Mouse (Mus musculus) kidney, embryonic 16.5 days (tissue): Measurements from ENCODE around the gene Arsj. TPM values are rescaled to one million over a fixed set of nuclear protein-coding genes. Genes with fewer than 3 reads are reported as not detected.
A peak's percentile ranks its signal among the peaks of the same experiment; 100 is the strongest.

Experiments used
- ATAC-seq: fragments of 200-750 bp; cut with Nextera tagmentation; 2 replicates; pipeline ENCODE4 v1.8.0; 2017; ENCODE audit warnings: moderate TSS enrichment; ENCODE audit not compliant: low FRiP score, low TSS enrichment
- H3K27ac ChIP-seq: fragments of 300-500 bp; sonication (generic); 2 replicates; pipeline ENCODE4 v1.5.1; 2014; ENCODE audit warnings: low read length
- H3K27me3 ChIP-seq: fragments of 300-500 bp; sonication (generic); 2 replicates; pipeline ENCODE4 v1.6.1; 2014; ENCODE audit warnings: low read length, control low read depth, mixed read lengths; ENCODE audit not compliant: insufficient read depth
- H3K36me3 ChIP-seq: fragments of 300-500 bp; sonication (generic); 2 replicates; pipeline ENCODE4 v1.6.1; 2014; ENCODE audit warnings: low read length, control low read depth, mixed read lengths; ENCODE audit not compliant: insufficient read depth
- H3K4me1 ChIP-seq: fragments of 300-500 bp; sonication (generic); 2 replicates; pipeline ENCODE4 v1.6.1; 2014; ENCODE audit warnings: low read length, control low read depth, mixed read lengths; ENCODE audit not compliant: insufficient read depth
- H3K4me2 ChIP-seq: fragments of 300-500 bp; sonication (generic); replicated peaks from 2 replicates; pipeline ENCODE4 v1.6.1; 2014; ENCODE audit warnings: low read depth, low read length
- H3K4me3 ChIP-seq: fragments of 300-500 bp; sonication (generic); 2 replicates; pipeline ENCODE4 v1.5.1; 2014; ENCODE audit warnings: mild to moderate bottlenecking, low read length
- H3K9ac ChIP-seq: fragments of 300-500 bp; sonication (generic); replicated peaks from 2 replicates; pipeline ENCODE4 v1.6.1; 2014; ENCODE audit warnings: low read length
- H3K9me3 ChIP-seq: fragments of 300-500 bp; sonication (generic); 2 replicates; pipeline ENCODE4 v1.6.1; 2016; ENCODE audit warnings: low read length, control low read depth
- WGBS: fragments of 180-500 bp; shearing (Covaris S2); extraction: QIAGEN DNeasy Blood & Tissue Kit; methylation state at CpG from one replicate; pipeline ENCODE4 v1.1.7; 2014; 5-methylcytosine and 5-hydroxymethylcytosine counted together
- polyA plus RNA-seq: library from polyadenylated mRNA; unstranded; fragments of >200 nt; fragmentation: Nextera tagmentation; extraction: Ambion mirVana; gene quantifications from 2 replicates; pipeline ENCODE4 v1.2.1, GENCODE M21; 2015

Arsj gene
- polyA plus RNA-seq, result 1.3 and 2.1 TPM in 2 replicates

- Histone ChIP-seq H3K9me3 (no peaks in the 10 kb centered on the region), H3K9ac (peak within 1 kb of the TSS; percentile 56), H3K36me3 (no peaks in the 10 kb centered on the region), H3K27ac (no peak within 1 kb of the TSS), H3K4me2 (peak within 1 kb of the TSS; percentile 79), H3K27me3 (peaks cover 10% of the 10 kb centered on the region; the same call in 1 of the 2 replicates), H3K4me1 (0 out of 2 replicates have a peak, but pooled peaks cover 2% of the 10 kb centered on the region), H3K4me3 (peak within 1 kb of the TSS; percentile 50)
- peak; percentile 91 for ATAC-seq
- WGBS, result 11% methylated on average over 41 of the region's 41 CpGs
Observed at GRCm38 (mm10) chr3:126363568-126364505, at the start of gene Arsj. TSS of gene Arsj (plus strand) at chr3:126363684.

GRCm38 (mm10) chr3:126324872-126325498, 38.5 kb upstream of the Arsj start:
- Histone ChIP-seq H3K27me3 (no peaks in the 10 kb centered on the region), H3K27ac (no peak overlapping the region), H3K9me3 (no peaks in the 10 kb centered on the region), H3K4me2 (no peak overlapping the region), H3K4me3 (no peak overlapping the region), H3K36me3 (no peaks in the 10 kb centered on the region), H3K4me1 (no peaks in the 10 kb centered on the region), H3K9ac (no peak overlapping the region)
- 61% methylated on average over 4 of the region's 4 CpGs for WGBS
- no peak for ATAC-seq

GRCm38 (mm10) chr3:126325891-126326627, 37.4 kb upstream of the Arsj start:
- Histone ChIP-seq H3K27ac (no peak overlapping the region), H3K27me3 (no peaks in the 10 kb centered on the region), H3K4me2 (no peak overlapping the region), H3K36me3 (no peaks in the 10 kb centered on the region), H3K9ac (no peak overlapping the region), H3K4me1 (no peaks in the 10 kb centered on the region), H3K9me3 (no peaks in the 10 kb centered on the region), H3K4me3 (no peak overlapping the region)
- peak; percentile 42; the same call in 1 of the 2 replicates for ATAC-seq
- WGBS, result 64% methylated on average over 4 of the region's 4 CpGs

GRCm38 (mm10) chr3:126326628-126327325, 36.7 kb upstream of the Arsj start:
- Histone ChIP-seq H3K27ac (no peak overlapping the region), H3K36me3 (no peaks in the 10 kb centered on the region), H3K27me3 (no peaks in the 10 kb centered on the region), H3K4me2 (no peak overlapping the region), H3K9ac (no peak overlapping the region), H3K4me3 (no peak overlapping the region), H3K4me1 (no peaks in the 10 kb centered on the region), H3K9me3 (no peaks in the 10 kb centered on the region)
- 42% methylated on average over 2 of the region's 2 CpGs for WGBS
- peak; percentile 78 for ATAC-seq

- Histone ChIP-seq H3K27ac (no peak overlapping the region), H3K4me3 (no peak overlapping the region), H3K9ac (no peak overlapping the region), H3K27me3 (no peaks in the 10 kb centered on the region), H3K4me2 (no peak overlapping the region), H3K36me3 (no peaks in the 10 kb centered on the region), H3K4me1 (no peaks in the 10 kb centered on the region), H3K9me3 (no peaks in the 10 kb centered on the region)
- WGBS, result 61% methylated on average over 4 of the region's 4 CpGs
- no peak for ATAC-seq
Observed at GRCm38 (mm10) chr3:126335329-126335728, 28.2 kb upstream of the Arsj start.

GRCm38 (mm10) chr3:126344745-126345144, 18.7 kb upstream of the Arsj start:
- WGBS, result 89% methylated on average over 1 of the region's 1 CpGs
- Histone ChIP-seq H3K4me2 (no peak overlapping the region), H3K36me3 (no peaks in the 10 kb centered on the region), H3K9ac (no peak overlapping the region), H3K4me3 (no peak overlapping the region), H3K9me3 (no peaks in the 10 kb centered on the region), H3K27ac (no peak overlapping the region), H3K27me3 (no peaks in the 10 kb centered on the region), H3K4me1 (no peaks in the 10 kb centered on the region)
- ATAC-seq, result no peak

GRCm38 (mm10) chr3:126359760-126360159, 3.7 kb upstream of the Arsj start:
- H3K4me3 ChIP-seq, result no peak overlapping the region
- 0 out of 2 replicates have a peak, but pooled peaks cover 2% of the 10 kb centered on the region for H3K4me1 ChIP-seq
- H3K9me3 ChIP-seq, result no peaks in the 10 kb centered on the region
- no peak for ATAC-seq
- H3K27ac ChIP-seq, result no peak overlapping the region
- H3K4me2 ChIP-seq, result no peak overlapping the region
- H3K36me3 ChIP-seq, result no peaks in the 10 kb centered on the region
- H3K27me3 ChIP-seq, result peaks cover 9% of the 10 kb centered on the region; the same call in 1 of the 2 replicates
- 19% methylated on average over 1 of the region's 1 CpGs for WGBS
- no peak overlapping the region for H3K9ac ChIP-seq

GRCm38 (mm10) chr3:126362392-126362791, 1.1 kb upstream of the Arsj start:
- 87% methylated on average over 2 of the region's 2 CpGs for WGBS
- no peak overlapping the region for H3K4me2 ChIP-seq
- no peak overlapping the region for H3K9ac ChIP-seq
- no peak overlapping the region for H3K27ac ChIP-seq
- no peaks in the 10 kb centered on the region for H3K9me3 ChIP-seq
- no peak overlapping the region for H3K4me3 ChIP-seq
- H3K4me1 ChIP-seq, result 0 out of 2 replicates have a peak, but pooled peaks cover 2% of the 10 kb centered on the region
- no peak for ATAC-seq
- H3K27me3 ChIP-seq, result peaks cover 10% of the 10 kb centered on the region; the same call in 1 of the 2 replicates
- no peaks in the 10 kb centered on the region for H3K36me3 ChIP-seq

GRCm38 (mm10) chr3:126362931-126363525, 456 bp upstream of the Arsj start:
- no peak for ATAC-seq
- H3K4me1 ChIP-seq, result 0 out of 2 replicates have a peak, but pooled peaks cover 2% of the 10 kb centered on the region
- no peaks in the 10 kb centered on the region for H3K36me3 ChIP-seq
- H3K9ac ChIP-seq, result no peak overlapping the region
- no peak overlapping the region for H3K27ac ChIP-seq
- peak overlapping the region; percentile 79 for H3K4me2 ChIP-seq
- 86% methylated on average over 11 of the region's 11 CpGs for WGBS
- H3K4me3 ChIP-seq, result no peak overlapping the region; the same call in 1 of the 2 replicates
- H3K9me3 ChIP-seq, result no peaks in the 10 kb centered on the region
- H3K27me3 ChIP-seq, result peaks cover 10% of the 10 kb centered on the region; the same call in 1 of the 2 replicates
